Mouse (Mus musculus): ENCODE results near the gene Hs6st2. TPM values are rescaled to one million over a fixed set of nuclear protein-coding genes. Genes with fewer than 3 reads are reported as not detected.

Gene Hs6st2
- total and polyA plus RNA-seq, 3 experiments = not detected

GRCm38 (mm10) chrX:51590448-51591010 is 91.1 kb downstream of the Hs6st2 start:
- Histone ChIP-seq H3K9me3 (replicated peaks; ENCODE audit: low read length) (no peaks in the 10 kb centered on the region), H3K36me3 (replicated peaks in 1 of 2; ENCODE audit: control insufficient read depth in 1 of 2, insufficient read depth in 1 of 2, low read length in 1 of 2) (no peaks in the 10 kb centered on the region), H3K9ac (ENCODE audit: insufficient read depth, low read depth) (no peak overlapping the region), H3K27ac (ENCODE audit: insufficient read depth, low read depth) (no peak overlapping the region), H3K79me2 (replicated peaks; ENCODE audit: control insufficient read depth, extremely low read depth, insufficient read depth, poor library complexity, severe bottlenecking) (no peaks in the 10 kb centered on the region), H3K27me3 (replicated peaks) (no peaks in the 10 kb centered on the region), H3K4me1 (ENCODE audit: control insufficient read depth in 1 of 2, insufficient read depth in 2 of 2) (no peaks in the 10 kb centered on the region), H3K4me3 (replicated peaks in 1 of 3; ENCODE audit: low read depth in 2 of 3, low read length in 2 of 3, poor library complexity in 1 of 3) (no peak overlapping the region), H3K4me2 (ENCODE audit: insufficient read depth, low read depth, poor library complexity, severe bottlenecking) (no peak overlapping the region)
- no peak for DNase-seq (ENCODE audit: extremely low read depth)
- in situ Hi-C loops (cut with MboI; ENCODE audit: low pct_ligation_motif_present, low pct_unique_long_range_greater_than_20kb, low sequenced_read_pairs) (no loop called here), dilution Hi-C loops (cut with MboI; ENCODE audit: extremely low pct_ligation_motif_present, extremely low pct_unique_long_range_greater_than_20kb, low sequenced_read_pairs) (no loop called here)
- TF ChIP-seq POLR2A (IDR thresholded peaks at IDR 0.05; ENCODE audit: low read depth, low read length) (no peak), KAT2A (IDR thresholded peaks at IDR 0.05; ENCODE audit: insufficient replicate concordance, low read length) (no peak), SIN3A (IDR thresholded peaks at IDR 0.05; ENCODE audit: low read length) (no peak), JUND (conservative IDR thresholded peaks at IDR 0.05; ENCODE audit: low read depth, low read length) (no peak), CTCF (conservative IDR thresholded peaks at IDR 0.05 in 1 of 2, IDR thresholded peaks at IDR 0.05 in 1 of 2; ENCODE audit: low read depth in 2 of 2, low read length in 2 of 2) (no peak), CHD2 (IDR thresholded peaks at IDR 0.05; ENCODE audit: low read length) (no peak), RAD21 (IDR thresholded peaks at IDR 0.05; ENCODE audit: low read depth, low read length) (no peak), ZC3H11A (IDR thresholded peaks at IDR 0.05; ENCODE audit: low read depth, low read length) (no peak), IRF4 (IDR thresholded peaks at IDR 0.05; ENCODE audit: low read depth, low read length) (no peak), ETS1 (conservative IDR thresholded peaks at IDR 0.05; ENCODE audit: low read depth, low read length) (no peak)

GRCm38 (mm10) chrX:51585444-51585843 is 96.2 kb downstream of the Hs6st2 start:
- no peak overlapping the region for H3K4me2 ChIP-seq (ENCODE audit: insufficient read depth, low read depth, poor library complexity, severe bottlenecking)
- no peaks in the 10 kb centered on the region for H3K79me2 ChIP-seq (replicated peaks; ENCODE audit: control insufficient read depth, extremely low read depth, insufficient read depth, poor library complexity, severe bottlenecking)
- in situ Hi-C loops (cut with MboI; ENCODE audit: low pct_ligation_motif_present, low pct_unique_long_range_greater_than_20kb, low sequenced_read_pairs) = no loop called here
- dilution Hi-C loops (cut with MboI; ENCODE audit: extremely low pct_ligation_motif_present, extremely low pct_unique_long_range_greater_than_20kb, low sequenced_read_pairs) = no loop called here
- H3K4me3 ChIP-seq (replicated peaks in 1 of 3; ENCODE audit: low read depth in 2 of 3, low read length in 2 of 3, poor library complexity in 1 of 3) = no peak overlapping the region
- H3K9me3 ChIP-seq (replicated peaks; ENCODE audit: low read length) = no peaks in the 10 kb centered on the region
- DNase-seq (ENCODE audit: extremely low read depth) = no peak
- H3K27ac ChIP-seq (ENCODE audit: insufficient read depth, low read depth) = no peak overlapping the region
- no peaks in the 10 kb centered on the region for H3K27me3 ChIP-seq (replicated peaks)
- TF ChIP-seq POLR2A (IDR thresholded peaks at IDR 0.05; ENCODE audit: low read depth, low read length) = no peak
- TF ChIP-seq ELF1 (IDR thresholded peaks at IDR 0.05; ENCODE audit: low read depth, low read length) = no peak
- TF ChIP-seq USF2 (conservative IDR thresholded peaks at IDR 0.05; ENCODE audit: low read depth, low read length) = no peak
- TF ChIP-seq EP300 (IDR thresholded peaks at IDR 0.05; ENCODE audit: low read length) = no peak
- TF ChIP-seq TBP (conservative IDR thresholded peaks at IDR 0.05; ENCODE audit: low read depth, low read length) = no peak
- no peak for TF ChIP-seq CTCF (conservative IDR thresholded peaks at IDR 0.05 in 1 of 2, IDR thresholded peaks at IDR 0.05 in 1 of 2; ENCODE audit: low read depth in 2 of 2, low read length in 2 of 2)
- no peak for TF ChIP-seq TCF12 (IDR thresholded peaks at IDR 0.05; ENCODE audit: low read depth, low read length)
- no peak for TF ChIP-seq SMC3 (IDR thresholded peaks at IDR 0.05; ENCODE audit: low read depth, low read length)
- no peak for TF ChIP-seq MEF2A (IDR thresholded peaks at IDR 0.05; ENCODE audit: borderline replicate concordance, low read depth, low read length)
- TF ChIP-seq RCOR1 (conservative IDR thresholded peaks at IDR 0.05; ENCODE audit: low read depth, low read length) = no peak
- TF ChIP-seq ZNF384 (IDR thresholded peaks at IDR 0.05; ENCODE audit: low read depth, low read length) = no peak
- TF ChIP-seq MAX (IDR thresholded peaks at IDR 0.05; ENCODE audit: low read length) = no peak
- no peak for TF ChIP-seq MXI1 (IDR thresholded peaks at IDR 0.05; ENCODE audit: low read depth, low read length)
- TF ChIP-seq ZMIZ1 (IDR thresholded peaks at IDR 0.05; ENCODE audit: low read depth, low read length) = no peak
- TF ChIP-seq CHD1 (IDR thresholded peaks at IDR 0.05; ENCODE audit: low read depth, low read length) = no peak
- TF ChIP-seq KAT2A (IDR thresholded peaks at IDR 0.05; ENCODE audit: insufficient replicate concordance, low read length) = no peak
- no peak for TF ChIP-seq GABPA (IDR thresholded peaks at IDR 0.05; ENCODE audit: insufficient replicate concordance, low read depth, low read length)
- TF ChIP-seq IRF4 (IDR thresholded peaks at IDR 0.05; ENCODE audit: low read depth, low read length) = no peak
- no peak overlapping the region for H3K9ac ChIP-seq (ENCODE audit: insufficient read depth, low read depth)
- no peaks in the 10 kb centered on the region for H3K36me3 ChIP-seq (replicated peaks in 1 of 2; ENCODE audit: control insufficient read depth in 1 of 2, insufficient read depth in 1 of 2, low read length in 1 of 2)
- H3K4me1 ChIP-seq (ENCODE audit: control insufficient read depth in 1 of 2, insufficient read depth in 2 of 2) = no peaks in the 10 kb centered on the region
